Mouse (Mus musculus) liver, embryonic 16.5 days (tissue): ENCODE measurements around the gene Lrrc3c. TPM values are rescaled to one million over a fixed set of nuclear protein-coding genes. Genes with fewer than 3 reads are reported as not detected.

Source experiments
- ATAC-seq: fragments of 200-750 bp; cut with Nextera tagmentation; 2 replicates; pipeline ENCODE4 v1.8.0; 2017; ENCODE audit warnings: low read depth, mild to moderate bottlenecking, moderate number of reproducible peaks, moderate library complexity
- H3K27ac ChIP-seq: fragments of 300-500 bp; sonication (generic); 2 replicates; pipeline ENCODE4 v1.5.1; 2014; ENCODE audit warnings: mild to moderate bottlenecking, low read length
- H3K27me3 ChIP-seq: fragments of 300-500 bp; sonication (generic); 2 replicates; pipeline ENCODE4 v1.6.1; 2014; ENCODE audit warnings: low read depth, low read length, mixed read lengths; ENCODE audit not compliant: control insufficient read depth, insufficient read depth
- H3K36me3 ChIP-seq: fragments of 300-500 bp; sonication (generic); 2 replicates; pipeline ENCODE4 v1.6.1; 2014; ENCODE audit warnings: mild to moderate bottlenecking; ENCODE audit not compliant: control insufficient read depth, insufficient read depth
- H3K4me1 ChIP-seq: fragments of 300-500 bp; sonication (generic); 2 replicates; pipeline ENCODE4 v1.6.1; 2014; ENCODE audit warnings: low read depth, low read length, mixed read lengths; ENCODE audit not compliant: control insufficient read depth
- H3K4me2 ChIP-seq: fragments of 300-500 bp; sonication (generic); 2 replicates; pipeline ENCODE4 v1.6.1; 2014; ENCODE audit warnings: low read depth, low read length, mixed read lengths
- H3K4me3 ChIP-seq: fragments of 300-500 bp; sonication (generic); 2 replicates; pipeline ENCODE4 v1.5.1; 2014; ENCODE audit warnings: low read depth, mild to moderate bottlenecking, low read length
- H3K9ac ChIP-seq: fragments of 300-500 bp; sonication (generic); 2 replicates; pipeline ENCODE4 v1.6.1; 2014; ENCODE audit warnings: low read depth, low read length
- H3K9me3 ChIP-seq: fragments of 300-500 bp; sonication (generic); replicated peaks from 2 replicates; pipeline ENCODE4 v1.6.1; 2016; ENCODE audit warnings: low read length; ENCODE audit not compliant: control insufficient read depth
- WGBS: fragments of 180-500 bp; shearing (Covaris S2); extraction: QIAGEN DNeasy Blood & Tissue Kit; methylation state at CpG from one replicate; pipeline ENCODE4 v1.1.7; 2014; ENCODE audit not compliant: insufficient replicate concordance; 5-methylcytosine and 5-hydroxymethylcytosine counted together
- polyA plus RNA-seq: library from polyadenylated mRNA; unstranded; fragments of >200 nt; fragmentation: Nextera tagmentation; extraction: Ambion mirVana; gene quantifications from 2 replicates; pipeline ENCODE4 v1.2.1, GENCODE M21; 2015

Lrrc3c gene
- polyA plus RNA-seq, 1 experiment from 2014 or later: not detected

GRCm38 (mm10) chr11:98563921-98564414, 34.1 kb upstream of the Lrrc3c start:
- no peak for ATAC-seq
- WGBS: 56% methylated on average over 13 of the region's 13 CpGs

GRCm38 (mm10) chr11:98568326-98568725, 29.8 kb upstream of the Lrrc3c start:
- H3K27ac ChIP-seq: no peak overlapping the region
- no peaks in the 10 kb centered on the region for H3K27me3 ChIP-seq
- no peaks in the 10 kb centered on the region for H3K9me3 ChIP-seq
- no peak overlapping the region for H3K4me3 ChIP-seq
- no peak overlapping the region for H3K9ac ChIP-seq
- H3K4me2 ChIP-seq: no peak overlapping the region
- no peak for ATAC-seq
- WGBS: 75% methylated on average over 8 of the region's 8 CpGs
- no peaks in the 10 kb centered on the region for H3K4me1 ChIP-seq
- H3K36me3 ChIP-seq: no peaks in the 10 kb centered on the region

More at GRCm38 (mm10) chr11:98563921-98564414, 34.1 kb upstream of the Lrrc3c start:
- Histone ChIP-seq H3K4me3 (no peak overlapping the region), H3K4me2 (no peak overlapping the region), H3K4me1 (no peaks in the 10 kb centered on the region), H3K27ac (no peak overlapping the region), H3K9me3 (no peaks in the 10 kb centered on the region), H3K36me3 (no peaks in the 10 kb centered on the region), H3K9ac (no peak overlapping the region), H3K27me3 (peaks cover 6% of the 10 kb centered on the region)

GRCm38 (mm10) chr11:98569461-98569860, 28.6 kb upstream of the Lrrc3c start:
- no peaks in the 10 kb centered on the region for H3K9me3 ChIP-seq
- no peak for ATAC-seq
- H3K4me2 ChIP-seq: no peak overlapping the region
- H3K36me3 ChIP-seq: no peaks in the 10 kb centered on the region
- no peak overlapping the region for H3K27ac ChIP-seq
- WGBS: 59% methylated on average over 6 of the region's 6 CpGs
- no peak overlapping the region for H3K9ac ChIP-seq
- H3K27me3 ChIP-seq: no peaks in the 10 kb centered on the region
- H3K4me1 ChIP-seq: no peaks in the 10 kb centered on the region
- no peak overlapping the region for H3K4me3 ChIP-seq

GRCm38 (mm10) chr11:98577776-98578175, 20.3 kb upstream of the Lrrc3c start:
- no peak overlapping the region for H3K27ac ChIP-seq
- no peaks in the 10 kb centered on the region for H3K36me3 ChIP-seq
- H3K4me3 ChIP-seq: no peak overlapping the region
- H3K27me3 ChIP-seq: no peaks in the 10 kb centered on the region
- no peak overlapping the region for H3K9ac ChIP-seq
- peaks cover 32% of the 10 kb centered on the region for H3K4me1 ChIP-seq
- 83% methylated on average over 5 of the region's 5 CpGs for WGBS
- no peak overlapping the region for H3K4me2 ChIP-seq
- no peak for ATAC-seq
- no peaks in the 10 kb centered on the region for H3K9me3 ChIP-seq

- Histone ChIP-seq H3K4me3 (peak overlapping the region; percentile 65), H3K27me3 (no peaks in the 10 kb centered on the region), H3K9ac (peak overlapping the region; percentile 83), H3K4me2 (peak overlapping the region; percentile 86), H3K36me3 (no peaks in the 10 kb centered on the region), H3K9me3 (no peaks in the 10 kb centered on the region), H3K4me1 (peaks cover 58% of the 10 kb centered on the region), H3K27ac (peak overlapping the region; percentile 99)
- 19% methylated on average over 16 of the region's 16 CpGs for WGBS
- ATAC-seq: peak; percentile 72
Measured at GRCm38 (mm10) chr11:98580301-98581121, 17.6 kb upstream of the Lrrc3c start.

GRCm38 (mm10) chr11:98581286-98582029, 16.6 kb upstream of the Lrrc3c start:
- peak overlapping the region; percentile 99 for H3K27ac ChIP-seq
- H3K9me3 ChIP-seq: no peaks in the 10 kb centered on the region
- no peaks in the 10 kb centered on the region for H3K27me3 ChIP-seq
- peak overlapping the region; percentile 83 for H3K9ac ChIP-seq
- H3K4me3 ChIP-seq: peak overlapping the region; percentile 65
- H3K4me2 ChIP-seq: peak overlapping the region; percentile 86
- peak; percentile 2 for ATAC-seq
- no peaks in the 10 kb centered on the region for H3K36me3 ChIP-seq
- WGBS: 14% methylated on average over 17 of the region's 17 CpGs
- H3K4me1 ChIP-seq: peaks cover 68% of the 10 kb centered on the region

- peak overlapping the region; percentile 83 for H3K9ac ChIP-seq
- H3K36me3 ChIP-seq: no peaks in the 10 kb centered on the region
- H3K27me3 ChIP-seq: no peaks in the 10 kb centered on the region
- no peak; the same call in 1 of the 2 replicates for ATAC-seq
- peak overlapping the region; percentile 65 for H3K4me3 ChIP-seq
- 18% methylated on average over 8 of the region's 8 CpGs for whole genome bisulfite sequencing
- H3K4me2 ChIP-seq: peak overlapping the region; percentile 86
- no peaks in the 10 kb centered on the region for H3K9me3 ChIP-seq
- peaks cover 68% of the 10 kb centered on the region for H3K4me1 ChIP-seq
- peak overlapping the region; percentile 99 for H3K27ac ChIP-seq
Measured at GRCm38 (mm10) chr11:98582030-98582388, 16.1 kb upstream of the Lrrc3c start.

- WGBS: 22% methylated on average over 12 of the region's 12 CpGs
- H3K27me3 ChIP-seq: no peaks in the 10 kb centered on the region
- no peaks in the 10 kb centered on the region for H3K36me3 ChIP-seq
- H3K9ac ChIP-seq: peak overlapping the region; percentile 83
- no peaks in the 10 kb centered on the region for H3K9me3 ChIP-seq
- H3K27ac ChIP-seq: peak overlapping the region; percentile 99
- ATAC-seq: peak; percentile 70
- H3K4me2 ChIP-seq: peak overlapping the region; percentile 86
- peak overlapping the region; percentile 65 for H3K4me3 ChIP-seq
- peaks cover 73% of the 10 kb centered on the region for H3K4me1 ChIP-seq
Measured at GRCm38 (mm10) chr11:98582551-98583264, 15.4 kb upstream of the Lrrc3c start.
